In genomic region chr5:142583616-142584126, GRCm38 (mm10) we compare ENCODE assay signal across 8 mouse cellular contexts. TPM values are rescaled to one million over a fixed set of nuclear protein-coding genes. Genes with fewer than 3 reads are reported as not detected.
DNase-seq lines count a peak whose midpoint lies in the region; ATAC-seq and TF ChIP-seq lines count a peak whose summit lies in the region.

No protein-coding gene starts in this region.

- H3K4me3 ChIP-seq in intestine, embryonic 15.5 days (replicated peaks): no peak overlapping the region
- H3K4me3 ChIP-seq in intestine, postnatal 0 days (ENCODE audit: low read depth, low read length): no peak overlapping the region

- no peaks in the 10 kb centered on the region for H3K36me3 ChIP-seq in intestine, embryonic 15.5 days
- no peaks in the 10 kb centered on the region for H3K36me3 ChIP-seq in intestine, postnatal 0 days (ENCODE audit: control insufficient read depth, insufficient read depth)

- no peak overlapping the region for H3K4me2 ChIP-seq in intestine, embryonic 15.5 days (replicated peaks)
- H3K4me2 ChIP-seq in intestine, postnatal 0 days (replicated peaks; ENCODE audit: low read depth): no peak overlapping the region

- intact Hi-C loops in left cerebral cortex, postnatal 4 days (cut with DNase I): loop anchor here (5.0 kb wide), 1 partner anchor 34 kb away; no protein-coding TSS in a partner anchor

- 62% methylated on average over 14 of the region's 14 CpGs for WGBS in intestine, embryonic 15.5 days
- 55% methylated on average over 14 of the region's 14 CpGs for WGBS in intestine, postnatal 0 days

- H3K27me3 ChIP-seq in intestine, embryonic 15.5 days (replicated peaks): no peaks in the 10 kb centered on the region
- H3K27me3 ChIP-seq in intestine, postnatal 0 days (replicated peaks; ENCODE audit: control insufficient read depth, insufficient read depth, low read length): no peaks in the 10 kb centered on the region

- TF ChIP-seq CTCF in intestine, postnatal 0 days (IDR thresholded peaks at IDR 0.05; ENCODE audit: low read depth): no peak

- peak; percentile 77 to 82 for DNase-seq in frontal cortex, postnatal 10 days (ENCODE audit: low spot score in 2 of 2)
- peak; percentile 74 for DNase-seq in left cerebral cortex, postnatal 4 days
- peak; percentile 54 to 56 for DNase-seq in right cerebral cortex, postnatal 36 days (ENCODE audit: low spot score in 2 of 2)
- no peak for DNase-seq in thymus, postnatal 0 days (ENCODE audit: low spot score)
- DNase-seq in thymus, postnatal 14 days: no peak
- DNase-seq in gastrocnemius, postnatal 10 days: no peak

- no peak overlapping the region for H3K27ac ChIP-seq in intestine, embryonic 15.5 days
- no peak overlapping the region for H3K27ac ChIP-seq in intestine, postnatal 0 days (ENCODE audit: low read depth, low read length)

- H3K9ac ChIP-seq in intestine, embryonic 15.5 days: no peak overlapping the region
- H3K9ac ChIP-seq in intestine, postnatal 0 days (ENCODE audit: low read depth, low read length): no peak overlapping the region

- ATAC-seq in intestine, embryonic 15.5 days: peak; percentile 41; the same call in 1 of the 2 replicates
- no peak for ATAC-seq in intestine, postnatal 0 days

- H3K9me3 ChIP-seq in intestine, embryonic 15.5 days: no peaks in the 10 kb centered on the region
- no peaks in the 10 kb centered on the region for H3K9me3 ChIP-seq in intestine, postnatal 0 days (ENCODE audit: control insufficient read depth)

- H3K4me1 ChIP-seq in intestine, embryonic 15.5 days (replicated peaks): no peaks in the 10 kb centered on the region
- H3K4me1 ChIP-seq in intestine, postnatal 0 days (replicated peaks; ENCODE audit: control insufficient read depth, insufficient read depth, low read length): no peaks in the 10 kb centered on the region

RNA-seq across cellular contexts. Expression of gene Mmd2, which starts 24.9 kb away (rescaled TPM):
- polyA plus RNA-seq in intestine, embryonic 15.5 days (2015; fragmentation: Nextera tagmentation; extraction: Ambion mirVana): 1.7 and 2.0 TPM in 2 replicates
- polyA plus RNA-seq in intestine, postnatal 0 days (2015; fragmentation: Nextera tagmentation; extraction: Ambion mirVana): 0.52 and 0.63 TPM in 2 replicates
- total RNA-seq in left cerebral cortex, postnatal 4 days (2021): 10 to 100 TPM; 76.5 to 90.3 TPM
- polyA plus RNA-seq in thymus, postnatal 0 days (2015; fragmentation: Nextera tagmentation; extraction: Ambion mirVana): 0.07 and 0.13 TPM in 2 replicates
- total RNA-seq in gastrocnemius, postnatal 10 days (2021): under 1 TPM; 0.31 to 0.43 TPM

RNA-seq across cellular contexts. Expression of gene Radil, which starts 32.8 kb away (rescaled TPM):
- polyA plus RNA-seq in intestine, embryonic 15.5 days (2015; fragmentation: Nextera tagmentation; extraction: Ambion mirVana): 1.8 and 2.5 TPM in 2 replicates
- 0.55 and 0.58 TPM in 2 replicates for polyA plus RNA-seq in intestine, postnatal 0 days (2015; fragmentation: Nextera tagmentation; extraction: Ambion mirVana)
- total RNA-seq in left cerebral cortex, postnatal 4 days (2021): 10 to 100 TPM; 24.0 to 27.9 TPM
- 0.39 and 0.44 TPM in 2 replicates for polyA plus RNA-seq in thymus, postnatal 0 days (2015; fragmentation: Nextera tagmentation; extraction: Ambion mirVana)
- total RNA-seq in gastrocnemius, postnatal 10 days (2021): 1 to 10 TPM; 2.7 to 2.9 TPM

RNA-seq across cellular contexts. Expression of gene Wipi2, which starts 43.8 kb away (rescaled TPM):
- 37.5 and 37.8 TPM in 2 replicates for polyA plus RNA-seq in intestine, embryonic 15.5 days (2015; fragmentation: Nextera tagmentation; extraction: Ambion mirVana)
- polyA plus RNA-seq in intestine, postnatal 0 days (2015; fragmentation: Nextera tagmentation; extraction: Ambion mirVana): 25.5 and 29.4 TPM in 2 replicates
- total RNA-seq in left cerebral cortex, postnatal 4 days (2021): 10 to 100 TPM; 60.0 to 62.4 TPM
- 30.7 and 31.9 TPM in 2 replicates for polyA plus RNA-seq in thymus, postnatal 0 days (2015; fragmentation: Nextera tagmentation; extraction: Ambion mirVana)
- 10 to 100 TPM; 29.2 to 33.6 TPM for total RNA-seq in gastrocnemius, postnatal 10 days (2021)

RNA-seq across cellular contexts. Expression of gene Papolb, which starts 53.8 kb away (rescaled TPM):
- 0.05 and 0.08 TPM in 2 replicates for polyA plus RNA-seq in intestine, embryonic 15.5 days (2015; fragmentation: Nextera tagmentation; extraction: Ambion mirVana)
- polyA plus RNA-seq in intestine, postnatal 0 days (2015; fragmentation: Nextera tagmentation; extraction: Ambion mirVana): not detected in 2 replicates
- 1 to 10 TPM; 1.5 to 1.9 TPM for total RNA-seq in left cerebral cortex, postnatal 4 days (2021)
- polyA plus RNA-seq in thymus, postnatal 0 days (2015; fragmentation: Nextera tagmentation; extraction: Ambion mirVana): not detected in 2 replicates
- under 1 TPM; 0.18 to 0.19 TPM for total RNA-seq in gastrocnemius, postnatal 10 days (2021)

Comparison
In these comparisons a context has a peak if more than half of its experiments do, and no peak if none do; other contexts are left out.
1. DNase-seq: peak in frontal cortex, postnatal 10 days (2 of 2), left cerebral cortex, postnatal 4 days (single experiment) and right cerebral cortex, postnatal 36 days (2 of 2); none in thymus, postnatal 0 days (single experiment), thymus, postnatal 14 days (single experiment) and gastrocnemius, postnatal 10 days (single experiment).